Mouse (Mus musculus): ENCODE measurements around the gene Parpbp. TPM values are rescaled to one million over a fixed set of nuclear protein-coding genes. Genes with fewer than 3 reads are reported as not detected.

The Parpbp gene
- polyA plus RNA-seq, 1 experiment from 2014 or later = 13.5 TPM

DNA sequence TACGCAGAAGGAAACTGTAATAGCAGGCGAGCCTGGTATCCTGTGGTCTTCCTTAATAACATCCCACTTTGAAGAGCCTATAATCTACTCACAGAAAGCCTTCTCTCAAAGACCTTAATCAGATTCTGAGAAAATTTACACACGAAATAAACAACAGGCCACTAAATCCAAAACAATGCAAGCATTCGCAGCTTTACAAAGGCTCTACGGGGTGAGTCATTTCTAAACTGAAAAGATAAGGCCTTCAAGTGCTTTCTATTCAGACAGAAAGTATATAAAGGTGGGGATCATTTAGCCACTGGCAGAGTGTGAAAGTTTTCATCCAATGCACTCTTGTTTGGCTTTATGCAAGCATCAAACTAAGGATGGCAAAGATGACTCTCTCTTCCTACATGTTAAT, 56.0 kb downstream of the Parpbp start, which contains the start of gene Pmch:
Gene Pmch, plus strand, starts transcription at position 301 of the 400 bp plus-strand sequence.
- no peak within 1 kb of the TSS for H3K4me3 ChIP-seq (replicated peaks)
- H3K27me3 ChIP-seq = no peaks in the 10 kb centered on the region
- H3K9ac ChIP-seq = no peak within 1 kb of the TSS
- no peaks in the 10 kb centered on the region for H3K9me3 ChIP-seq (replicated peaks)
- no peaks in the 10 kb centered on the region for H3K4me1 ChIP-seq
- ATAC-seq (replicated peaks; ENCODE audit: low FRiP score) = no peak
- no peak within 1 kb of the TSS for H3K4me2 ChIP-seq
- WGBS = 82% methylated on average over 5 of the region's 5 CpGs
- H3K27ac ChIP-seq = no peak within 1 kb of the TSS
- H3K36me3 ChIP-seq = peaks cover 16% of the 10 kb centered on the region; the same call in 1 of the 2 replicates

DNA sequence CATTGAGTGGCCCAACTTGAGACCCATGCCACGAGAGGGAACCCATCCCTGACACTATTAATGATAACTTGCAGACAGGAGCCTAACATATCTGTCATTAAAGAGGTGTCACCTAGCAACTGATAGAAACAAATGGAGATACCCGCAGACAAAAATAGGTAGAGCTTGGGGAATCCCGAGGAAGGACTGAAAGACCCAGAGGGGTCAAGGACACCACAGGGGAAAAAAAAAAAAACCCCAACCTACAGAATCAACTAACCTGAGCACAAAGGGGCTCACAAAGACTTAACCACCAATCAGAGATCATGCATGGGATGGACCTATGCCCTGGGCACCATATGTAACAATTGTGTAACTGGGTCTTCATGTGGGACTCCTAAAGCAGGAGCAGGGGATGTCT, 79.4 kb downstream of the Parpbp start:
- no peak for ATAC-seq (replicated peaks; ENCODE audit: low FRiP score)
- Histone ChIP-seq H3K9me3 (replicated peaks) (no peaks in the 10 kb centered on the region), H3K4me3 (replicated peaks) (no peak overlapping the region), H3K4me1 (no peaks in the 10 kb centered on the region), H3K27ac (no peak overlapping the region), H3K4me2 (no peak overlapping the region), H3K9ac (no peak overlapping the region), H3K27me3 (no peaks in the 10 kb centered on the region), H3K36me3 (no peaks in the 10 kb centered on the region)
- 88% methylated on average over 3 of the region's 3 CpGs for WGBS

DNA sequence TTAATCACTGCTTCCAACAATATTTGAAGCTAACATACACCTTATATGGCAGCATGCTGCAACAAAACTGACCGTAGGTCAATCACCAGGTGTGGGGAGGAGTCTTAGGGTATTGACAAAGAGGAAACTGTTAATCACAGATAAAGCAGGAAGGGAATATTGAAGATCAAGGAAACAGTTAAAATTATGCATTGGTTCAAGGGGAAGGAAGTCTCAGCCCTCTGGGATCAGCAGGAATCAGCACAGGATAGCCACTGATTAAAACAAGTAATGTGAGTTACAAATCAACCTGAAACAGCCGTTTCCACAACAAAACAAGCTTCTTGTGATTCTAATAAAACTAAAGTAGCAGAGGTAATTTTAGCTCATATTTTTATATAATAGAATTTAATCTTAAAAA, 81.9 kb downstream of the Parpbp start:
- 52% methylated on average over 2 of the region's 2 CpGs for WGBS
- Histone ChIP-seq H3K9me3 (replicated peaks) (no peaks in the 10 kb centered on the region), H3K4me1 (no peaks in the 10 kb centered on the region), H3K4me3 (replicated peaks) (no peak overlapping the region), H3K4me2 (no peak overlapping the region), H3K9ac (no peak overlapping the region), H3K36me3 (no peaks in the 10 kb centered on the region), H3K27me3 (no peaks in the 10 kb centered on the region), H3K27ac (no peak overlapping the region)
- no peak for ATAC-seq (replicated peaks; ENCODE audit: low FRiP score)

DNA sequence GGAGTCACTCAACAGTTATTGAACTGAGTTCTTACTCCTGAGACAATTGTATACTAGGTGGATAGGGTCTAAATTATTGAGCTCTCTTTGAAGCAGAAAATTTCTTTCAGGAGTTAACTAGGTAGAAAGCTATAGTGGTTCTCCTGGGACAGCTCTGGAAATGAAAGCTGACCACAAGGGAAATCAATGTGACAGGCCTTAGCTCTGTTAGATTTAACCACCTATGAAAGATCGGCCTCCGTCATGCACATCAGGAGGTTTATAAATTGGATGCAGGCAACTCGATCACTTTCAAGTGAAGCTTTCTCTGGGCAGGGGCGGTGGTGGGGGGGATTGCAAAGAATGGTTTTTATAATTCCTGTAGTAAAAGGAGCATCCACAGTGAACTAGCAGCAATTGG, 83.3 kb downstream of the Parpbp start:
- no peak overlapping the region for H3K4me3 ChIP-seq (replicated peaks)
- H3K4me1 ChIP-seq = no peaks in the 10 kb centered on the region
- ATAC-seq (replicated peaks; ENCODE audit: low FRiP score) = no peak
- no peaks in the 10 kb centered on the region for H3K27me3 ChIP-seq
- 80% methylated on average over 4 of the region's 4 CpGs for WGBS
- H3K36me3 ChIP-seq = no peaks in the 10 kb centered on the region
- H3K4me2 ChIP-seq = no peak overlapping the region
- H3K9ac ChIP-seq = no peak overlapping the region
- no peak overlapping the region for H3K27ac ChIP-seq
- no peaks in the 10 kb centered on the region for H3K9me3 ChIP-seq (replicated peaks)

DNA sequence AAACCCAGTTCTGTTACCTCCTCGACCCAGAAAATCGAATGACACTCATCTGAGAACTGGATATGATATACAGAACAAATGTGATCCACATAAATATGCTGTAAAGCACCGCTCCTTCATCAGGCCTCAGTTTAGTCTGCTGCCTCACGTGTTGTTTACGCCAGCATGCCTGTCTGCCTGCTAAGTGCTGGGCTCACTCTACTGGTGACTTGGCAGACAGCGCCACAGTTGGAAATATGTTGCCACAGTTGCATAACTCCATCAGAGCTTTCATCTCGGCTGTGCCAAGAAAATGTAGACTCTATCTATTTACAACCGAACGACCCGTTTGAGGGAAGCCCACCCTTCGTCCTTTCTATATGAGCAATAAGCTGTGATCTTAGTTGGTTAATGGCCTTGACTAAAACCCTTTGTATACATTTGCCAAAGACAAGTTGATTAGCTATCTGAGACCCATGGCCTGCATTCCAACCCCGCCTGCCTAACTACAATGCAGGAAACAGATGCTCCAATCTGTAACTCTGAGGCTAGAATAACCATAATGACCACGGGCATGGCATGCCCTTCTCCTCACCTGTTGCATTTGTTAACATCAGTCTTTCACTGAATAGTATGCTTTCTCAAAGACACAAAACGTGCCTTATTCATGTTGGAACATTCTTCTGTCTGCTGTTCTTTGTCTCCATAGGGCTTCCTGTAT, 89.6 kb downstream of the Parpbp start:
- no peak overlapping the region for H3K9ac ChIP-seq
- no peak overlapping the region for H3K27ac ChIP-seq
- no peaks in the 10 kb centered on the region for H3K36me3 ChIP-seq
- ATAC-seq (replicated peaks; ENCODE audit: low FRiP score) = no peak
- H3K27me3 ChIP-seq = no peaks in the 10 kb centered on the region
- no peak overlapping the region for H3K4me3 ChIP-seq (replicated peaks)
- WGBS = 76% methylated on average over 14 of the region's 14 CpGs
- H3K4me2 ChIP-seq = no peak overlapping the region
- no peaks in the 10 kb centered on the region for H3K4me1 ChIP-seq
- no peaks in the 10 kb centered on the region for H3K9me3 ChIP-seq (replicated peaks)

DNA sequence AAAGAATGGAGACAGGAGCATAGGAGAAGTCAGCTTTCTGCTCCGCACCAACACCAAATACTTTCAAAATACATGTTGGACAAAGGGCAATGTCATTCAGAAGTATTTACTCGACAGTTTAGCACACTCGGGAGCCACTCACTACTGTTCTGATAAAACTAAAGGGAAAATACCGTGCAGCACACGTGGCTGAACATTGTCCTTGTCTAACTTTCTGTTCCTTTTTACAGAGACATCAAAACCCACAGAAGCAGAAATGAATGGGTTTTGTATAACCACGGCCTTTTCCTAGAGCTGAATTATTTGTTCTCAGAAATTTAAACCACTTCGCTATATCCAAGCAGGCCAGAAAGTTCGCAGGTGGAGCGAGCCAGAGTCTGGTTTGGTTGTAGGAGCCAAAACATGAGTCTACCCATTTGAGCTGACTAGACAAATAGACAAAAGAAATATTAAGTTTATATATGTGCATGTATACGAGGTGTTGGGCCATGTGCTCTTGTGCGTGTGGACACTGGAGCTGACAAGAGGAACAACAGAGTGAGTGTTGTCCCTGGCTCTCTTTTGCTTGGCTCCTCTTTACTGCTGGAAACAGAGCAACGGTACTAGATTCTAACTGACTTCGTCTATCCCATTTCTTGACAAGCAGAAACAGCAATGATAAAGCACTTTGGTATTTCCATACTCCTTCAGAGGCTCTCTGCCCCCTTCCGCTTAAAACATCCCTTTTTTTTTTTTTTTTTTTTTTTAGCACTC, 92.3 kb downstream of the Parpbp start:
- H3K9me3 ChIP-seq (replicated peaks) = no peaks in the 10 kb centered on the region
- H3K4me1 ChIP-seq = no peaks in the 10 kb centered on the region
- no peak overlapping the region for H3K27ac ChIP-seq
- 75% methylated on average over 14 of the region's 14 CpGs for WGBS
- H3K4me2 ChIP-seq = no peak overlapping the region
- ATAC-seq (replicated peaks; ENCODE audit: low FRiP score) = no peak
- no peaks in the 10 kb centered on the region for H3K27me3 ChIP-seq
- no peaks in the 10 kb centered on the region for H3K36me3 ChIP-seq
- no peak overlapping the region for H3K4me3 ChIP-seq (replicated peaks)
- H3K9ac ChIP-seq = no peak overlapping the region

DNA sequence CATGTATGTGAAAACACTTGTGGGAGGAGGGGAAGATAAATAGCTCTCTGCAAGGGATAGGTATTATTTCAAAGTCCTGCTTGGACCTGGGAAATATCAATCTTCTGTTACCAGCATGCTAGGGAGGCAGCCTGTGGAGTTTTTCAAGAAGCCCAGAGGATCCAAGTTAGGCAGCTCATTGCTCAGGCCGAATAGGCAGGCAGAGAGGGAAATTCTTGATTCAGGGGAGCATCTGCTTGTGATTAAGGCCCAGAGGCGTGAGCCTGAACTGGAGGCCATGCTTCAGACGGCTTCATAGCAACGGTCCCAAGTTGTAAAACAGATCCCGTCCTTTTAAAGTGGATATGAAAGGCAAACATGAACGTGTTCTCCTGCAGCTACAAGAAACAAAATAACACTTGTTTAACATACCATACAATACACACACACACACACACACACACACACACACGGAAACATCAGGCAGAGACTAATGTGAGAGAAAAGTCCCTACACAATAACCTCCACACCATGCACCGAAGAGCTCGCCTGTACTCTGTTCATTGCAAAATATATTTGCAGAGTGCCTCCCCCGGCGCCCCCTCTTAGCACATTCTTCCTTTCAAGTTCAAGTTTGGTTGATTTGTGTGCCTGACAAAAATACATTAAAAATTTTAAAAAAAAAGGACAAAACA, 100.5 kb downstream of the Parpbp start:
- Histone ChIP-seq H3K36me3 (no peaks in the 10 kb centered on the region), H3K4me2 (no peak overlapping the region), H3K9me3 (replicated peaks) (no peaks in the 10 kb centered on the region), H3K9ac (no peak overlapping the region), H3K27me3 (no peaks in the 10 kb centered on the region), H3K4me1 (no peaks in the 10 kb centered on the region), H3K27ac (no peak overlapping the region), H3K4me3 (replicated peaks) (no peak overlapping the region)
- 0 out of 2 replicates have a peak, but pooled peaks have one; percentile 25 for ATAC-seq (replicated peaks; ENCODE audit: low FRiP score)
- 46% methylated on average over 11 of the region's 11 CpGs for WGBS

DNA sequence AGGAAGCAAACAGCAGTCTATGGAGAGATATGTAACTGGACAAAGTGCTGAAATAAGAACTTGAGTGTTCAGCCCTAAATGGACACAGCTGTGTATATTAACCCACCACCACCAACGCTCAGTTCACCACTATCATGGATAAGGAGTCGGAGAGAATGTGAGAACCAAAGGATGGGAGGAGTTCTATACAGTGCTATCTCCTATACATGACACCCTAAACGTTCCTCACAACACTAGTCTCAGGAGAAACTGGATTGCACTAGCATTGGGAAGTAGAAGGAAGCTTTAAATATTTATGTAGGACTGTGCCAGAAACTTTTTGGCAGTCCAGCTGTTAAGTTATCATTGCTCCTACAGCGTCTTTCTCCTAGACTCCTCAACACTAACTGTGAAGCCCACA, 102.4 kb downstream of the Parpbp start:
- no peak overlapping the region for H3K9ac ChIP-seq
- no peak for ATAC-seq (replicated peaks; ENCODE audit: low FRiP score)
- WGBS = 77% methylated on average over 4 of the region's 4 CpGs
- H3K4me3 ChIP-seq (replicated peaks) = no peak overlapping the region
- no peak overlapping the region for H3K4me2 ChIP-seq
- H3K27me3 ChIP-seq = no peaks in the 10 kb centered on the region
- no peaks in the 10 kb centered on the region for H3K36me3 ChIP-seq
- H3K27ac ChIP-seq = no peak overlapping the region
- H3K9me3 ChIP-seq (replicated peaks) = no peaks in the 10 kb centered on the region
- H3K4me1 ChIP-seq = no peaks in the 10 kb centered on the region

Other genes with a start within 250 kb of the Parpbp start
- 0.31 and 0.53 TPM in 2 replicates for gene Pmch, start 55.9 kb downstream of the Parpbp start, polyA plus RNA-seq (2015; fragmentation: Nextera tagmentation; extraction: Ambion mirVana)
- gene Nup37, start 51 bp upstream of the Parpbp start, polyA plus RNA-seq (2015; fragmentation: Nextera tagmentation; extraction: Ambion mirVana) = 81.3 and 82.0 TPM in 2 replicates
- gene Washc3, start 54.2 kb upstream of the Parpbp start, polyA plus RNA-seq (2015; fragmentation: Nextera tagmentation; extraction: Ambion mirVana) = 60.2 and 63.9 TPM in 2 replicates
- 1.9 and 2.1 TPM in 2 replicates for gene Dram1, start 232.1 kb upstream of the Parpbp start, polyA plus RNA-seq (2015; fragmentation: Nextera tagmentation; extraction: Ambion mirVana)
- 12.4 and 14.3 TPM in 2 replicates for gene Gnptab, start 232.2 kb upstream of the Parpbp start, polyA plus RNA-seq (2015; fragmentation: Nextera tagmentation; extraction: Ambion mirVana)